ENCODE assay signal across 8 mouse cellular contexts in genomic region chr12:72104525-72105281, GRCm38 (mm10). TPM values are rescaled to one million over a fixed set of nuclear protein-coding genes. Genes with fewer than 3 reads are reported as not detected.
DNase-seq lines count a peak whose midpoint lies in the region.

No protein-coding gene starts in this region.

- intact Hi-C loops in gastrocnemius, postnatal 36 days (cut with DNase I) = loop anchor here (5.0 to 10.0 kb wide), 2 partner anchors 323 to 550 kb away; no protein-coding TSS in a partner anchor

- peak; percentile 30 to 34 for DNase-seq in urinary bladder, adult 18-20 months (ENCODE audit: low spot score in 2 of 2)
- no peak for DNase-seq in urinary bladder, adult 2 months (ENCODE audit: low spot score)
- DNase-seq in embryo, embryonic 10.5 days (ENCODE audit: low spot score) = peak; percentile 87
- peak; percentile 33 to 44 for DNase-seq in gastrocnemius, postnatal 36 days
- DNase-seq in induced T-regulatory cell, adult 2 months (ENCODE audit: low read depth) = peak; percentile 77
- peak; percentile 32 for DNase-seq in left cerebral cortex, adult 11 months (ENCODE audit: low spot score)
- DNase-seq in lung, postnatal 4 days = peak; percentile 31 to 75
- DNase-seq in retina, postnatal 1 day = peak; percentile 89

RNA-seq across cellular contexts. Expression of gene Jkamp, which starts 19.3 kb away (rescaled TPM):
- polyA plus RNA-seq in urinary bladder, adult 2 months (2012; rRNA removed) = 41.7 and 46.5 TPM in 2 replicates
- 10 to 100 TPM; 10.4 to 11.4 TPM for total RNA-seq in gastrocnemius, postnatal 36 days (2021)

RNA-seq across cellular contexts. Expression of gene L3hypdh, which starts 19.5 kb away (rescaled TPM):
- polyA plus RNA-seq in urinary bladder, adult 2 months (2012; rRNA removed) = 18.4 and 21.0 TPM in 2 replicates
- total RNA-seq in gastrocnemius, postnatal 36 days (2021) = under 1 TPM; 0.87 to 0.94 TPM

RNA-seq across cellular contexts. Expression of gene Gpr135, which starts 33.8 kb away (rescaled TPM):
- 2.7 and 3.4 TPM in 2 replicates for polyA plus RNA-seq in urinary bladder, adult 2 months (2012; rRNA removed)
- total RNA-seq in gastrocnemius, postnatal 36 days (2021) = under 1 TPM; 0.17 to 0.18 TPM
